Mouse (Mus musculus): ENCODE data around the gene Prph2. TPM values are rescaled to one million over a fixed set of nuclear protein-coding genes. Genes with fewer than 3 reads are reported as not detected.

Prph2 gene
- polyA plus RNA-seq, 1 experiment: not detected

GRCm38 (mm10) chr17:46884766-46885165 lies 25.5 kb upstream of the Prph2 start:
- no peaks in the 10 kb centered on the region for H3K27me3 ChIP-seq (replicated peaks; ENCODE audit: control insufficient read depth, insufficient read depth, low read length)
- no peak overlapping the region for H3K4me3 ChIP-seq (ENCODE audit: insufficient read depth, low read depth, low read length)
- no peaks in the 10 kb centered on the region for H3K36me3 ChIP-seq (ENCODE audit: control insufficient read depth, insufficient read depth, low read length)
- no peak for DNase-seq
- no peak overlapping the region for H3K27ac ChIP-seq (ENCODE audit: insufficient read depth, low read depth, low read length)
- TF ChIP-seq POLR2A (IDR thresholded peaks at IDR 0.05; ENCODE audit: low read depth, low read length) (no peak), CTCF (conservative IDR thresholded peaks at IDR 0.05; ENCODE audit: insufficient read depth, insufficient read length, low read depth, low read length) (no peak)
- 94% methylated on average over 6 of the region's 6 CpGs for WGBS
- H3K4me1 ChIP-seq (ENCODE audit: control insufficient read depth, insufficient read depth, low read length): peaks cover 9% of the 10 kb centered on the region; the same call in 1 of the 2 replicates

GRCm38 (mm10) chr17:46885218-46885909 lies 24.9 kb upstream of the Prph2 start:
- H3K27ac ChIP-seq (ENCODE audit: insufficient read depth, low read depth, low read length): no peak overlapping the region
- no peaks in the 10 kb centered on the region for H3K27me3 ChIP-seq (replicated peaks; ENCODE audit: control insufficient read depth, insufficient read depth, low read length)
- no peak overlapping the region for H3K4me3 ChIP-seq (ENCODE audit: insufficient read depth, low read depth, low read length)
- H3K4me1 ChIP-seq (ENCODE audit: control insufficient read depth, insufficient read depth, low read length): peaks cover 6% of the 10 kb centered on the region; the same call in 1 of the 2 replicates
- no peak for DNase-seq
- no peak for TF ChIP-seq CTCF (conservative IDR thresholded peaks at IDR 0.05; ENCODE audit: insufficient read depth, insufficient read length, low read depth, low read length)
- no peak for TF ChIP-seq POLR2A (IDR thresholded peaks at IDR 0.05; ENCODE audit: low read depth, low read length)
- H3K36me3 ChIP-seq (ENCODE audit: control insufficient read depth, insufficient read depth, low read length): no peaks in the 10 kb centered on the region
- whole genome bisulfite sequencing: 86% methylated on average over 11 of the region's 11 CpGs

DNA sequence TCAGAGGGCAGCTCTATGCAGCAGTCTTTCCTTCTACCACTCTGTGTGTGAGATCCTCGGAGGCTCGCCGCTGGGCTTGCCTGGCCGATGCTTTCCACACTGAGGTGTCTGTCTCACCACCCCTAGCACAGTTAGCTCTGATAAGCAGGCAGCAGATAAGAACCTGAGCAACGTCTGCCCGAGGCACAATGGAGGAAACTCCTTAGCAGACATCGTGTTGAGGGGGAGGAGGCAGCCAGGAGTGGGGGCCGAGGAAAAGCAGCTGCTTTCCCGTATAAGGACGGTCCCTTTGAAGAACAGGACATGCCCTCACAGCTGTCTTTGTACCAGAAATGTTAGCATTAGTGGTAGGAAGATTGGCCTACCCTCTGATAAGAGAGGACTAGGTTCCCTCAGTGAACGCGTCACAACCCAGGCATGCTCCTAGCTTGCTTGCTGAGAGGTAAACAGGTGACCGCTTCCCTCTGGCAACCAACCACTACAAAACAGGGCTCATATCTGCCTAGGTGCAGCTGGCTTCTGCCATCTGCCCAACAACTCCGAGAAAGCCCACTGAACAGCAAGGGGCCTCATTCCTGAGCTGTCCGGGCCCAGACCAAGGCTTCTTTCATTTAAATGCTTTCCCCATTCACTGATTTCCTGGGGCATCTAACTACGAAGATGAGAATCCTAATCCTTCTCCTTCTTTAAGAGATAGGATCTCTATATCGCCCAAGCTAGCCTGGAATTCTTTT lies 24.2 kb upstream of the Prph2 start:
- Histone ChIP-seq H3K27me3 (replicated peaks; ENCODE audit: control insufficient read depth, insufficient read depth, low read length) (no peaks in the 10 kb centered on the region), H3K4me3 (ENCODE audit: insufficient read depth, low read depth, low read length) (no peak overlapping the region), H3K4me1 (ENCODE audit: control insufficient read depth, insufficient read depth, low read length) (peaks cover 6% of the 10 kb centered on the region; the same call in 1 of the 2 replicates), H3K36me3 (ENCODE audit: control insufficient read depth, insufficient read depth, low read length) (no peaks in the 10 kb centered on the region), H3K27ac (ENCODE audit: insufficient read depth, low read depth, low read length) (no peak overlapping the region)
- TF ChIP-seq CTCF (conservative IDR thresholded peaks at IDR 0.05; ENCODE audit: insufficient read depth, insufficient read length, low read depth, low read length): no peak
- no peak for TF ChIP-seq POLR2A (IDR thresholded peaks at IDR 0.05; ENCODE audit: low read depth, low read length)
- DNase-seq: no peak
- 77% methylated on average over 17 of the region's 17 CpGs for WGBS

- TF ChIP-seq POLR2A (IDR thresholded peaks at IDR 0.05; ENCODE audit: low read depth, low read length): no peak
- peak; percentile 89 for TF ChIP-seq CTCF (conservative IDR thresholded peaks at IDR 0.05; ENCODE audit: insufficient read depth, insufficient read length, low read depth, low read length)
- no peak overlapping the region for H3K4me3 ChIP-seq (ENCODE audit: insufficient read depth, low read depth, low read length)
- H3K36me3 ChIP-seq (ENCODE audit: control insufficient read depth, insufficient read depth, low read length): no peaks in the 10 kb centered on the region
- 33% methylated on average over 16 of the region's 16 CpGs for WGBS
- H3K27ac ChIP-seq (ENCODE audit: insufficient read depth, low read depth, low read length): no peak overlapping the region; the same call in 1 of the 2 replicates
- H3K27me3 ChIP-seq (replicated peaks; ENCODE audit: control insufficient read depth, insufficient read depth, low read length): no peaks in the 10 kb centered on the region
- H3K4me1 ChIP-seq (ENCODE audit: control insufficient read depth, insufficient read depth, low read length): peaks cover 14% of the 10 kb centered on the region
- peak; percentile 79 for DNase-seq
These were observed 21.6 kb upstream of the Prph2 start for GRCm38 (mm10) chr17:46888511-46889212.

DNA sequence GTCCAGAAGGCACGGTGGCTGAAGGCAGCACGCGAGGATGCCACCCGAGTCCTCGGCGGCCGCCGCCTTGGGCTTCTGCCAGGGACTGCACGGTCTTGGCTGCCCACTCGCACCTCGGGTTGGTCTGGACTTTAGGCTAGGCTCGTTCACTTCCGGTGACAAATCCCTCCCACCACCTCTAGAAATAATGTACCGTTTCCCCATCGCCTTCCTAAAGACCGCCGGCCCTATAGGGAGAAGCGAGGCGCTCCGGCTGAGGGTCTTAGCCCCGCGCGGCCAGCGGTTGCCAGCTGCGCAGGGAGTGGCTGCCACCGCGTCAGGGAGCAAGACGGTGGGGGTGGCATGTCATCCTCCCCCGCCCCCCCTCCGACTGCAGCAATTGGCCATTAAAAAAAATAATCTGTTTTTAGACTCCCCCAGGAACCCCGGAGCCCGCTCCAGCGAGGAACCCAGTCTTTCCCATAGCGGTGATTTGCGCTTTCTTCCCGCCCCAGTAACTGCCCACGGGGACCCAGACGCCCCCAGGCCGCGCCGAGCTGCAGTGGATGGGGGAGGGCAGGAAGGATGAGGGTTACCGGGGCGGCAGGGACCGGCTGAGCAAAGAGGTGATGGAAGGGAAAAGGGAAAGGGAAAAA lies 20.7 kb upstream of the Prph2 start:
- Histone ChIP-seq H3K27me3 (replicated peaks; ENCODE audit: control insufficient read depth, insufficient read depth, low read length) (no peaks in the 10 kb centered on the region), H3K4me1 (ENCODE audit: control insufficient read depth, insufficient read depth, low read length) (peaks cover 13% of the 10 kb centered on the region), H3K27ac (ENCODE audit: insufficient read depth, low read depth, low read length) (peak overlapping the region; percentile 98), H3K36me3 (ENCODE audit: control insufficient read depth, insufficient read depth, low read length) (no peaks in the 10 kb centered on the region), H3K4me3 (ENCODE audit: insufficient read depth, low read depth, low read length) (peak overlapping the region; percentile 98)
- TF ChIP-seq POLR2A (IDR thresholded peaks at IDR 0.05; ENCODE audit: low read depth, low read length) (no peak), CTCF (conservative IDR thresholded peaks at IDR 0.05; ENCODE audit: insufficient read depth, insufficient read length, low read depth, low read length) (0 out of 2 replicates have a peak, but pooled peaks have one; percentile 5)
- under 1% methylated on average over 44 of the region's 44 CpGs for WGBS
- DNase-seq: peak; percentile 93

DNA sequence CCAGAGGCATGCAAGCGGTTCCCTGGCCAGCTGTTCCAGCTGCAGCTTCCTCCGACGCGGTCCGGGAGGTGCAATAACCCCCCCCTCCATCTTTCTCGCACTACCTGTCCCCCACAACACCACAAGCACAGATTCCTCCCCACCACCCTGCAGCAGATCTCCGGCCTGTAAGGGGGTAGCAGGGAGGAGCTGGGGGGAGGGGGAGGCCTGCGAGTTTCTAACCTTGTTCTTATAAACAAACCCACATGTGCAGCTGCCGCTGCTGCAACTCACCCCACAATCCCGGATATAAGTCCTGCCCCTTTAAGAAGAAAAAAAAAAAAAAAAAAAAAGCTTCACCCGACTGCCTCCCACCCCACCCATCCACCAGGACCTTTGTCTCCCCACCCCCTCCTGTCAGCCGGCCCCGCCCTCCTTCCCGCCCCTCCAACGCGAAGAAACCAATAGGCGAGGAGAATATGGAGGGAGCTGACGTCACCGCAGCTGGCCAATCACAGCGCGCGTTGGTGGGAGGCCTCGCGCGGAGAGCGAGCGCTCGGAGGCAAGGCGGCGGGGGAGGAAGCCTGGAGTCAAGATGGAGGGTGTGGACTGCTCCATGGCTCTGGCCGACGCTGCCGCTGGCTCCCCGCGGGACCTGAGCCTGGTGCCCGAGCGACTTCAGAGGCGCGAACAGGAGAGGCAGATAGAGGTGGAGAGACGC lies 20.0 kb upstream of the Prph2 start, which contains the start of gene Tbcc:
Gene Tbcc (plus strand): TSS at position 569 of the 700 bp plus-strand sequence.
- TF ChIP-seq POLR2A (IDR thresholded peaks at IDR 0.05; ENCODE audit: low read depth, low read length) (peak; percentile 92), CTCF (conservative IDR thresholded peaks at IDR 0.05; ENCODE audit: insufficient read depth, insufficient read length, low read depth, low read length) (no peak)
- peak; percentile 98 for DNase-seq
- WGBS: under 1% methylated on average over 40 of the region's 40 CpGs

More for the DNA sequence above, 20.0 kb upstream of the Prph2 start, which contains the start of gene Tbcc:
- H3K27ac ChIP-seq (ENCODE audit: insufficient read depth, low read depth, low read length): peak within 1 kb of the TSS; percentile 98
- H3K4me3 ChIP-seq (ENCODE audit: insufficient read depth, low read depth, low read length): peak within 1 kb of the TSS; percentile 98
- H3K4me1 ChIP-seq (ENCODE audit: control insufficient read depth, insufficient read depth, low read length): peaks cover 13% of the 10 kb centered on the region
- no peaks in the 10 kb centered on the region for H3K27me3 ChIP-seq (replicated peaks; ENCODE audit: control insufficient read depth, insufficient read depth, low read length)
- no peaks in the 10 kb centered on the region for H3K36me3 ChIP-seq (ENCODE audit: control insufficient read depth, insufficient read depth, low read length)

Measured in kidney, adult 2 months (tissue).